Mouse (Mus musculus) kidney, postnatal 14 days (tissue): ENCODE results near the gene Fen1.

ENCODE experiments used
- DNase-seq: peaks from one replicate; pipeline ENCODE4 v3.0.0; 2022; ENCODE audit warnings: mixed read lengths

Fen1 gene

GRCm38 (mm10) chr19:10203848-10204615 lies at the start of gene Fen1, which contains the start of gene Tmem258:
Gene Fen1, minus strand, starts transcription at chr19:10204169.
Gene Tmem258, plus strand, starts transcription at chr19:10204014.
- DNase-seq: peak; percentile 92

- DNase-seq: peak; percentile 34
These were observed 44.2 kb upstream of the Fen1 start for GRCm38 (mm10) chr19:10248128-10248527.

GRCm38 (mm10) chr19:10247165-10247564 lies 43.2 kb upstream of the Fen1 start:
- DNase-seq: no peak

- DNase-seq: peak; percentile 59
These were observed 40.2 kb upstream of the Fen1 start for GRCm38 (mm10) chr19:10244183-10244582.

- no peak for DNase-seq
These were observed 38.9 kb upstream of the Fen1 start for GRCm38 (mm10) chr19:10242916-10243315.

- DNase-seq: peak; percentile 83
These were observed 36.8 kb upstream of the Fen1 start, which contains the start of gene Myrf for GRCm38 (mm10) chr19:10240654-10241305. Gene Myrf, minus strand, starts transcription at chr19:10240748.

- DNase-seq: no peak
These were observed 36.1 kb upstream of the Fen1 start for GRCm38 (mm10) chr19:10239975-10240653.

GRCm38 (mm10) chr19:10239419-10239818 lies 35.5 kb upstream of the Fen1 start:
- DNase-seq: no peak

- DNase-seq: no peak
These were observed 34.5 kb upstream of the Fen1 start for GRCm38 (mm10) chr19:10238477-10238876.

- peak; percentile 68 for DNase-seq
These were observed 32.0 kb upstream of the Fen1 start for GRCm38 (mm10) chr19:10235784-10236565.

- no peak for DNase-seq
These were observed 28.5 kb upstream of the Fen1 start for GRCm38 (mm10) chr19:10232327-10233017.

- DNase-seq: no peak
These were observed 27.9 kb upstream of the Fen1 start for GRCm38 (mm10) chr19:10231871-10232270.

- peak; percentile 42 for DNase-seq
These were observed 27.0 kb upstream of the Fen1 start for GRCm38 (mm10) chr19:10231016-10231415.

GRCm38 (mm10) chr19:10225767-10226166 lies 21.8 kb upstream of the Fen1 start:
- DNase-seq: peak; percentile 56

- DNase-seq: no peak
These were observed 20.9 kb upstream of the Fen1 start for GRCm38 (mm10) chr19:10224637-10225453.

- DNase-seq: no peak
These were observed 19.6 kb upstream of the Fen1 start for GRCm38 (mm10) chr19:10223561-10223960.

GRCm38 (mm10) chr19:10222656-10223055 lies 18.7 kb upstream of the Fen1 start:
- no peak for DNase-seq

GRCm38 (mm10) chr19:10221585-10221984 lies 17.6 kb upstream of the Fen1 start:
- DNase-seq: no peak

GRCm38 (mm10) chr19:10219593-10219992 lies 15.6 kb upstream of the Fen1 start:
- DNase-seq: no peak

GRCm38 (mm10) chr19:10219108-10219507 lies 15.1 kb upstream of the Fen1 start:
- DNase-seq: peak; percentile 55

GRCm38 (mm10) chr19:10216101-10216500 lies 12.1 kb upstream of the Fen1 start:
- no peak for DNase-seq
